Mouse (Mus musculus) spleen, postnatal 36 days (tissue): ENCODE data around the gene Pcyt2.

Experiments used
- DNase-seq, 2 experiments: peaks; one replicate each; pipeline ENCODE4 v3.0.0; 2022; ENCODE audit warnings: low spot score in 2 of 2, mixed read lengths in 1 of 2

Gene Pcyt2

GRCm38 (mm10) chr11:120565114-120565513 is 52.6 kb downstream of the Pcyt2 start:
- DNase-seq = no peak

- DNase-seq = no peak
Observed at GRCm38 (mm10) chr11:120562949-120563348, 54.8 kb downstream of the Pcyt2 start.

GRCm38 (mm10) chr11:120560952-120561728 is 56.6 kb downstream of the Pcyt2 start:
- DNase-seq = no peak
